Mouse (Mus musculus) heart, embryonic 14.5 days (tissue): ENCODE results near the gene Zfp131. TPM values are rescaled to one million over a fixed set of nuclear protein-coding genes. Genes with fewer than 3 reads are reported as not detected.
A peak's percentile ranks its signal among the peaks of the same experiment; 100 is the strongest.

Source experiments
- ATAC-seq: fragments of 200-750 bp; cut with Nextera tagmentation; 2 replicates; pipeline ENCODE4 v1.8.0; 2017; ENCODE audit warnings: low read depth, moderate TSS enrichment; ENCODE audit not compliant: insufficient number of reproducible peaks, insufficient read depth, low FRiP score
- H3K27ac ChIP-seq, 2 experiments: fragments of 200-500 bp in 1 of 2; fragments of 300-500 bp in 1 of 2; sonication (generic) in 1 of 2; replicated peaks in 1 of 2; 2 replicates each; pipeline ENCODE4 v1.5.1; 2012 to 2014; ENCODE audit warnings: low read depth in 2 of 2, low read length in 2 of 2, control low read depth in 1 of 2, mild to moderate bottlenecking in 1 of 2, mixed read lengths in 1 of 2; ENCODE audit not compliant: control insufficient read depth in 1 of 2, insufficient read depth in 1 of 2
- H3K27me3 ChIP-seq: fragments of 300-500 bp; sonication (generic); 2 replicates; pipeline ENCODE4 v1.6.1; 2014; ENCODE audit warnings: mild to moderate bottlenecking, low read length, control low read depth; ENCODE audit not compliant: control insufficient read depth, insufficient read depth
- H3K36me3 ChIP-seq: fragments of 300-500 bp; sonication (generic); 2 replicates; pipeline ENCODE4 v1.6.1; 2014; ENCODE audit warnings: mild to moderate bottlenecking, control low read depth, low read length, mixed read lengths; ENCODE audit not compliant: control insufficient read depth, insufficient read depth
- H3K4me1 ChIP-seq, 2 experiments: fragments of 200-500 bp in 1 of 2; fragments of 300-500 bp in 1 of 2; sonication (generic) in 1 of 2; 2 replicates each; pipeline ENCODE4 v1.6.1; 2012 to 2014; ENCODE audit warnings: low read length in 2 of 2, control low read depth in 1 of 2, mixed read lengths in 1 of 2; ENCODE audit not compliant: control insufficient read depth in 2 of 2, insufficient read depth in 2 of 2
- H3K4me2 ChIP-seq: fragments of 300-500 bp; sonication (generic); 2 replicates; pipeline ENCODE4 v1.6.1; 2014; ENCODE audit warnings: mild to moderate bottlenecking, low read length
- H3K4me3 ChIP-seq, 2 experiments: fragments of 200-500 bp in 1 of 2; fragments of 300-500 bp in 1 of 2; sonication (generic) in 1 of 2; 2 replicates each; pipeline ENCODE4 v1.5.1; 2012 to 2014; ENCODE audit warnings: low read length in 2 of 2, mild to moderate bottlenecking in 2 of 2, control low read depth in 1 of 2, low read depth in 1 of 2, moderate library complexity in 1 of 2; ENCODE audit not compliant: control insufficient read depth in 1 of 2, insufficient read depth in 1 of 2
- H3K9ac ChIP-seq: fragments of 300-500 bp; sonication (generic); 2 replicates; pipeline ENCODE4 v1.6.1; 2014; ENCODE audit warnings: mild to moderate bottlenecking, low read length
- H3K9me3 ChIP-seq: fragments of 300-500 bp; sonication (generic); 2 replicates; pipeline ENCODE4 v1.6.1; 2016; ENCODE audit warnings: low read length, control low read depth; ENCODE audit not compliant: control insufficient read depth
- WGBS: fragments of 180-500 bp; shearing (Covaris S2); extraction: QIAGEN DNeasy Blood & Tissue Kit; methylation state at CpG from one replicate; pipeline ENCODE4 v1.1.7; 2014; 5-methylcytosine and 5-hydroxymethylcytosine counted together
- polyA plus RNA-seq: library from polyadenylated mRNA; unstranded; fragments of >200 nt; fragmentation: Nextera tagmentation; extraction: Ambion mirVana; gene quantifications from 2 replicates; pipeline ENCODE4 v1.2.1, GENCODE M21; 2014

Zfp131 gene
- polyA plus RNA-seq, 1 experiment from 2014 or later = 28.3 TPM

DNA sequence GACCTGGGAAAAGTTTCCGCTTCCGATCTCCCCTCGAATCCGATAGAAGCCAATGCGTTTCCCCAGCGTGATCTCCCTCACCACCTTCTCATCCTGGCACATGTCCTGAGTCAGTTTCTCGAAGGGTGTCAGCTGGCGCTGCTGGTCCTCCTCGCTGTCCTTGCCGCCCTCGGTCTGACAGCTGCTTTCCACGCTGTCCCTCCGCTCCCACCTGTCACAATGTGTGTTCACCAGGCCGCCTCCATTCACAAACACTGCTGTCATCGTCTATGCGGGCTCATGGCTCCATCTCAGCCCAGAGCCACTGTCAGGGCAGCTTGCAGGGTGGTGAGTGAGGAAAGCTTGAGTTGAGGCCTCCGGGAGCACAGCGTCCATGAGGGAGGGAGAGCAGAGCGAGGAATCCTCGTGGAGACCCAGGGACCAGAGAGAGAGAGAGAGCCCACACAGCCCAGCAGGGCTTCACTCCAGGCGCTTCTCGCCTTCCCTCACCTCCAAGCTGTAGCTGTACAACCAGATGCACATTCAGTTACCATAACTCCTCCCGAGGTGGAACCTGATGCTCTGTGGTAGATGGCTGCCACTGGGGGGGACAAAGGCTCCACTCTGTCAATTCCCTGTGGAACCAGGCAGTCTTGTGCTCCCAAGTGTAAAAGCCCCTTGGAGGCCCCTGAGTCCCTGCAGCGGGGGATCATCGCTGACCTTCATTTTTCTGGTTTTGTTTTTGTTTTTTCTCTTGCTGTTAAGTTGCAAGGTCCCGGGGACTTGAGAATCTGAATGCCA is 62.9 kb downstream of the Zfp131 start:
- Histone ChIP-seq H3K27me3 (no peaks in the 10 kb centered on the region), H3K4me1 (peaks cover 0 to 4% of the 10 kb centered on the region in 2 experiments; a peak in 1 of 4 replicates), H3K9ac (no peak overlapping the region), H3K4me2 (peak overlapping the region; percentile 45), H3K9me3 (no peaks in the 10 kb centered on the region), H3K4me3 (no peak overlapping the region), H3K27ac (no peak overlapping the region), H3K36me3 (no peaks in the 10 kb centered on the region)
- WGBS = 48% methylated on average over 26 of the region's 26 CpGs
- no peak for ATAC-seq

DNA sequence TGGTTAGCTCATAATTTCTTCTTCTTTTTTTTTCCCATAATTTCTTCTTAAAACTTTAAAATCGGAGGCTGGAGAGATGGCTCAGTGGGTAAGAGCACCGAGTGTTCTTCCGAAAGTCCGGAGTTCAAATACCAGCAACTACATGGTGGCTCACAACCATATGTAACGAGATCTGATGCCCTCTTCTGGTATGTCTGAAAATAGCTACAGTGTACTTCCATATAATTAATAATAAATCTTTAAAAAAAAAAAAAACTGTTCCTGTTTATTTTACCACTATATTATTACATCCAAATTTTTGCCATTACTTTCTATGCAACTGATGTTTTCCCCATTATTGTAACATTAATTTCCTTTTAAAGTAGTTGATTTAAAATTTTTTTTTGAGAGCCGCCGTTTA is 66.1 kb downstream of the Zfp131 start:
- 79% methylated on average over 7 of the region's 7 CpGs for WGBS
- Histone ChIP-seq H3K27me3 (no peaks in the 10 kb centered on the region), H3K9ac (no peak overlapping the region), H3K9me3 (no peaks in the 10 kb centered on the region), H3K36me3 (no peaks in the 10 kb centered on the region), H3K4me1 (peaks cover 0 to 4% of the 10 kb centered on the region in 2 experiments; a peak in 1 of 4 replicates), H3K4me3 (no peak overlapping the region), H3K27ac (no peak overlapping the region), H3K4me2 (no peak overlapping the region)
- ATAC-seq = no peak

DNA sequence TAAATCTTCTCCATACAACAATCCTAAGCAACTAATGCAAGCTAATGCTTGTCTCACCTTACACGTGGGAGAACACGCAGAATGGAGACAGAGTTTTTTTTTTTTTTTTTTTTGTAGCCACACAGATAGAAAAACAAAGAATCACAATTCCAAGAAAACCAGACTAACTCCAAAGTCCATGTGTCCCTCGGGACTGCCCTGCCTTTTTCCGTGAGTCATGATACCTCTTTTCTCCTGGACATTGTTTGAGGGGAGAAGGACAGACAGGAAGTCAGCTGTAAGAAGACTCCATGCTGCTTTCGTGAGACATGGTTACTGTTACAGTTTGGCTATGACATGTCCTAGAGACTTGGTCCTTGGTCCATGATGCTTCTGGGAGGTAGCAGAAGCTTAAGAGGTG is 67.3 kb downstream of the Zfp131 start:
- Histone ChIP-seq H3K27me3 (no peaks in the 10 kb centered on the region), H3K36me3 (no peaks in the 10 kb centered on the region), H3K27ac (no peak overlapping the region), H3K4me3 (no peak overlapping the region), H3K4me2 (no peak overlapping the region), H3K9ac (no peak overlapping the region), H3K4me1 (peaks cover 0 to 4% of the 10 kb centered on the region in 2 experiments; a peak in 1 of 4 replicates), H3K9me3 (no peaks in the 10 kb centered on the region)
- WGBS = 72% methylated on average over 5 of the region's 5 CpGs
- ATAC-seq = no peak

DNA sequence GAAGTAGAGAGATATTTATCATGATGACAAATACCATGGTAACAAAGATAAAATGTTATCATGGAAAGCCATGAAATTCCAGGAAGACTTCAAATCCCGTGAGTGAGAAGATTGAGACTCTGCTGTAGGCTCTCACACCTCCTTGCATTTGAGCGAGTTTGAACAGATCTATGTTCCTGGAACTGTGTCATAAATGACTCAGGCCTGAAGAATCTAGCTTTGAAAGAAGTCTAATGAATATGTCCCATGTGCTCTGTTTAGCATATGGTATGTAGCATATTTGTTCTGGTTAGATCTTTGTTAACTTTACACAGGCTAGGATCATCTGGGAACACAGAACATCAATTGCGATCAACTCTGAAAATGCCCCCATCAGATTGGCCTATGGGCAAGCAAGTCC is 68.2 kb downstream of the Zfp131 start:
- Histone ChIP-seq H3K36me3 (no peaks in the 10 kb centered on the region), H3K4me2 (no peak overlapping the region), H3K27me3 (no peaks in the 10 kb centered on the region), H3K9me3 (no peaks in the 10 kb centered on the region), H3K4me1 (no peaks in the 10 kb centered on the region; a peak in 1 of 4 replicates), H3K27ac (no peak overlapping the region), H3K9ac (no peak overlapping the region), H3K4me3 (no peak overlapping the region)
- ATAC-seq = no peak
- WGBS = 72% methylated on average over 3 of the region's 3 CpGs

DNA sequence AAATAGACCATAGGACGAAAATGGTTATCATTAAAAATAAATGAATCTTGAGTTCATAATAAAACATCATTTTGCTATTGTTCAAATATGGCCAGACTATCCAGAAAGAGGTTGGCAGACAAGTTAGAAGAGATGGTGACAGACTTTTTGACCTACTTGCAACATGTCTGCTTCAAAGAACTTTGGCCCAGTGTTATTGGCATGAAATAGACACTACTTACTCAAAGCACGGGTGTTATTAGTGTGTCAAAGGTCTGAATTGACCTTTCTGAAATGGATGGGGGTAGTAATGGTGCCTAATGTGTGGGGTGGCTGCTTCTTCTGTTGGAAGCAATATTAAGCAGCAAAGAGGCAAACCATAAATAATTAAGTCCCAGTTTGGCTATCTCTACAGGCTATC is 74.6 kb downstream of the Zfp131 start:
- H3K27me3 ChIP-seq = no peaks in the 10 kb centered on the region
- no peak overlapping the region for H3K4me2 ChIP-seq
- H3K9ac ChIP-seq = no peak overlapping the region
- WGBS = 78% methylated on average over 2 of the region's 2 CpGs
- H3K27ac ChIP-seq = no peak overlapping the region
- ATAC-seq = no peak
- 0 out of 2 replicates have a peak, but pooled peaks cover 5% of the 10 kb centered on the region for H3K36me3 ChIP-seq
- H3K9me3 ChIP-seq = no peaks in the 10 kb centered on the region
- H3K4me1 ChIP-seq = no peaks in the 10 kb centered on the region
- H3K4me3 ChIP-seq = no peak overlapping the region

Other genes starting within 250 kb of the Zfp131 start
- not detected in 2 replicates for gene Ccl28, start 167.1 kb downstream of the Zfp131 start, polyA plus RNA-seq
- gene Hmgcs1, start 100.5 kb downstream of the Zfp131 start, polyA plus RNA-seq = 76.9 and 89.2 TPM in 2 replicates
- 0.53 and 0.74 TPM in 2 replicates for gene Nim1k, start 35.0 kb downstream of the Zfp131 start, polyA plus RNA-seq
- not detected in 2 replicates for gene AF067063, start 39.3 kb upstream of the Zfp131 start, polyA plus RNA-seq
- gene D13Ertd608e, start 45.1 kb upstream of the Zfp131 start, polyA plus RNA-seq = not detected in 2 replicates
- gene Tcstv1, start 103.9 kb upstream of the Zfp131 start, polyA plus RNA-seq = not detected in 2 replicates
- not detected in 2 replicates for gene Gm21761, start 138.4 kb upstream of the Zfp131 start, polyA plus RNA-seq
- not detected in 2 replicates for gene B020031M17Rik, start 159.9 kb upstream of the Zfp131 start, polyA plus RNA-seq
- not detected in 2 replicates for gene Gm36079, start 236.1 kb upstream of the Zfp131 start, polyA plus RNA-seq